Mouse (Mus musculus): ENCODE measurements around the gene Rnf130. TPM values are rescaled to one million over a fixed set of nuclear protein-coding genes. Genes with fewer than 3 reads are reported as not detected.

The Rnf130 gene
- polyA plus RNA-seq, 1 experiment from 2014 or later: 63.6 TPM

GRCm38 (mm10) chr11:50059045-50059444 lies 33.9 kb downstream of the Rnf130 start:
- Histone ChIP-seq H3K27me3 (no peaks in the 10 kb centered on the region), H3K4me1 (replicated peaks) (peaks cover 4% of the 10 kb centered on the region), H3K27ac (no peak overlapping the region), H3K4me3 (no peak overlapping the region), H3K9me3 (no peaks in the 10 kb centered on the region), H3K9ac (no peak overlapping the region), H3K36me3 (peaks cover 15% of the 10 kb centered on the region), H3K4me2 (no peak overlapping the region)
- no peak for ATAC-seq (ENCODE audit: low FRiP score)
- WGBS: 94% methylated on average over 6 of the region's 6 CpGs

GRCm38 (mm10) chr11:50062116-50062515 lies 37.0 kb downstream of the Rnf130 start:
- WGBS: 52% methylated on average over 7 of the region's 7 CpGs
- H3K36me3 ChIP-seq: peaks cover 16% of the 10 kb centered on the region; the same call in 1 of the 2 replicates

DNA sequence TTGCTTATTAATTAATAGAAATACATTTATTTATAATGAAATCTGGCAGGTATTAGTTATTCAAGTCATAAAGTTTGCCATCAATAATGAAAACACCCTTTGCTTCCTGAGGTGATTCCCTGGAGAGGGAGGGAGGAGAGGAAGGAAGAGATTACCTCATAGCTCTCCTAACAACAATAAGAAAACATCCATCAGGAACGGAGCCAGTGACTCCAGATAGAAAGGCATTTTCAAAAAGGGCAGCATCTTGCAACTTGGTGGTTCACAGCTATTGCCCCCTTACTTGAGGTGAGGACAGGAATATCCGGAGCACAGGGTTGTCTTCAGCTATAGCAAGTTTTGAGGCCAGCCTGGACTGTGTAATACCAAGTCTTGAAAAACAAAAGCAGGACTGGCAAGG lies 40.9 kb downstream of the Rnf130 start:
- Histone ChIP-seq H3K9me3 (no peaks in the 10 kb centered on the region), H3K4me2 (no peak overlapping the region), H3K27me3 (no peaks in the 10 kb centered on the region), H3K27ac (no peak overlapping the region), H3K9ac (no peak overlapping the region), H3K4me3 (no peak overlapping the region), H3K36me3 (peaks cover 8% of the 10 kb centered on the region; the same call in 1 of the 2 replicates), H3K4me1 (replicated peaks) (peaks cover 8% of the 10 kb centered on the region)
- 78% methylated on average over 2 of the region's 2 CpGs for WGBS
- no peak for ATAC-seq (ENCODE audit: low FRiP score)

More at GRCm38 (mm10) chr11:50062116-50062515, 37.0 kb downstream of the Rnf130 start:
- no peak overlapping the region for H3K9ac ChIP-seq
- H3K27me3 ChIP-seq: no peaks in the 10 kb centered on the region
- ATAC-seq (ENCODE audit: low FRiP score): no peak
- peak overlapping the region; percentile 44; the same call in 1 of the 2 replicates for H3K27ac ChIP-seq
- no peak overlapping the region for H3K4me3 ChIP-seq
- H3K4me2 ChIP-seq: no peak overlapping the region
- H3K4me1 ChIP-seq (replicated peaks): peaks cover 4% of the 10 kb centered on the region
- H3K9me3 ChIP-seq: no peaks in the 10 kb centered on the region

- H3K4me3 ChIP-seq: no peak overlapping the region
Observed at GRCm38 (mm10) chr11:50073830-50074229, 48.7 kb downstream of the Rnf130 start.

GRCm38 (mm10) chr11:50076756-50077155 lies 51.6 kb downstream of the Rnf130 start:
- no peak overlapping the region for H3K4me3 ChIP-seq
- no peak overlapping the region for H3K27ac ChIP-seq
- 0 out of 2 replicates have a peak, but pooled peaks cover 2% of the 10 kb centered on the region for H3K4me1 ChIP-seq (replicated peaks)
- no peaks in the 10 kb centered on the region for H3K27me3 ChIP-seq
- H3K9ac ChIP-seq: no peak overlapping the region
- H3K9me3 ChIP-seq: no peaks in the 10 kb centered on the region
- peaks cover 4% of the 10 kb centered on the region for H3K36me3 ChIP-seq
- no peak overlapping the region for H3K4me2 ChIP-seq
- ATAC-seq (ENCODE audit: low FRiP score): no peak
- 95% methylated on average over 4 of the region's 4 CpGs for WGBS

More at GRCm38 (mm10) chr11:50073830-50074229, 48.7 kb downstream of the Rnf130 start:
- H3K9ac ChIP-seq: no peak overlapping the region
- no peak overlapping the region for H3K27ac ChIP-seq
- peaks cover 9% of the 10 kb centered on the region for H3K36me3 ChIP-seq
- H3K9me3 ChIP-seq: no peaks in the 10 kb centered on the region
- H3K27me3 ChIP-seq: no peaks in the 10 kb centered on the region
- 0 out of 2 replicates have a peak, but pooled peaks cover 7% of the 10 kb centered on the region for H3K4me1 ChIP-seq (replicated peaks)
- no peak for ATAC-seq (ENCODE audit: low FRiP score)
- no peak overlapping the region for H3K4me2 ChIP-seq
- WGBS: 94% methylated on average over 10 of the region's 10 CpGs

GRCm38 (mm10) chr11:50081365-50082190 lies 56.4 kb downstream of the Rnf130 start:
- WGBS: 96% methylated on average over 5 of the region's 5 CpGs
- Histone ChIP-seq H3K4me1 (replicated peaks) (0 out of 2 replicates have a peak, but pooled peaks cover 6% of the 10 kb centered on the region), H3K27ac (no peak overlapping the region), H3K4me2 (no peak overlapping the region), H3K36me3 (peaks cover 9% of the 10 kb centered on the region), H3K9ac (no peak overlapping the region), H3K27me3 (no peaks in the 10 kb centered on the region), H3K4me3 (no peak overlapping the region), H3K9me3 (no peaks in the 10 kb centered on the region)
- ATAC-seq (ENCODE audit: low FRiP score): no peak

DNA sequence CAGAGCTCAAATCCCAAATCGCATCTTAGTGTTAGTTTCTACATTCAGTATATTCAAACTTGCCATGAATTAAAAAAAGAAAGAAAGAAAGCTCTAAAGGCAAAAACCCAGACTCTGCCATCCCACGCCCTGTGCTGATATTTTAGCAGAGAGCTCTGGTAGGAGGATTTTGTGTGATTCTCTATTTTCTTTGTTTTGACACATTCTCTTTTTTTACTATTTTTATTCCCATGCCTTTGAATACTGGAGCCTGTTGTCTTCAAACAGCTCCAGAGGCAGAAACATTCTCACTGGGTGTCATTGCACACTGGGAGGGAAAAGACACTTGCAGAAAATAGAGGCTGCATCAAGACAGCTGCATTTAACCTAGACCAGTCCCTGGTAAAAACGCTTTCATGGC lies 61.1 kb downstream of the Rnf130 start:
- ATAC-seq (ENCODE audit: low FRiP score): no peak
- Histone ChIP-seq H3K4me1 (replicated peaks) (peaks cover 18% of the 10 kb centered on the region), H3K27me3 (no peaks in the 10 kb centered on the region), H3K36me3 (peaks cover 46% of the 10 kb centered on the region), H3K9ac (no peak overlapping the region), H3K4me2 (no peak overlapping the region), H3K4me3 (no peak overlapping the region), H3K9me3 (no peaks in the 10 kb centered on the region), H3K27ac (0 out of 2 replicates have a peak overlapping the region, but pooled peaks have one; percentile 52)
- WGBS: 96% methylated on average over 3 of the region's 3 CpGs

- peaks cover 22% of the 10 kb centered on the region for H3K4me1 ChIP-seq (replicated peaks)
- no peak for ATAC-seq (ENCODE audit: low FRiP score)
- no peak overlapping the region for H3K4me3 ChIP-seq
- H3K9me3 ChIP-seq: no peaks in the 10 kb centered on the region
- H3K9ac ChIP-seq: no peak overlapping the region
- no peak overlapping the region for H3K4me2 ChIP-seq
- peaks cover 70% of the 10 kb centered on the region for H3K36me3 ChIP-seq
- WGBS: 84% methylated on average over 1 of the region's 1 CpGs
- H3K27me3 ChIP-seq: no peaks in the 10 kb centered on the region
- no peak overlapping the region for H3K27ac ChIP-seq
Observed at GRCm38 (mm10) chr11:50089840-50090239, 64.7 kb downstream of the Rnf130 start.

- peaks cover 77% of the 10 kb centered on the region for H3K36me3 ChIP-seq
- no peak overlapping the region for H3K9ac ChIP-seq
- no peak for ATAC-seq (ENCODE audit: low FRiP score)
- no peak overlapping the region for H3K4me3 ChIP-seq
- peak overlapping the region; percentile 78 for H3K27ac ChIP-seq
- H3K4me2 ChIP-seq: no peak overlapping the region
- H3K9me3 ChIP-seq: no peaks in the 10 kb centered on the region
- H3K27me3 ChIP-seq: no peaks in the 10 kb centered on the region
- H3K4me1 ChIP-seq (replicated peaks): peaks cover 17% of the 10 kb centered on the region
- 32% methylated on average over 5 of the region's 5 CpGs for WGBS
Observed at GRCm38 (mm10) chr11:50090982-50091675, 66.0 kb downstream of the Rnf130 start.

DNA sequence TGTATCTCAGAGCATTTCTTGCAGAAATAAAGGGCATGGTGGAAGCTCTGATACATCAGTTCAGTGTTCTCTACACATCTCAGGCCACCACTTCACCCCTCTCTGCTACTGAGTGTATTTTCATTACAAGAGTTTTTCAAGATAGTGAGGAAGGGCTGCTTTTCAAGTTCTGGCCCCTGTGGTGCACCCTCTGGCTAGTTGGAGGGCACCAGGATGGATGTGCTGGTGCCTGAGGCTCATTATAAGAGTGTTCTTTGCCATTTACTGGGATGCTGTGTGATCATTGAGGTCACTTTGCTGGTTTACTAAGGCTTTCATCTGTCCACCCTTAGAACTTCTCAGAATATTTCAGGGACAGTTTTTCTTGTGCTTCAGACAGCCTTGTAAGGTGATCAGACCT lies 66.5 kb downstream of the Rnf130 start:
- H3K36me3 ChIP-seq: peaks cover 78% of the 10 kb centered on the region
- H3K4me2 ChIP-seq: no peak overlapping the region
- H3K4me3 ChIP-seq: no peak overlapping the region
- peak overlapping the region; percentile 78; the same call in 1 of the 2 replicates for H3K27ac ChIP-seq
- no peak for ATAC-seq (ENCODE audit: low FRiP score)
- H3K9ac ChIP-seq: no peak overlapping the region
- peaks cover 17% of the 10 kb centered on the region for H3K4me1 ChIP-seq (replicated peaks)
- no peaks in the 10 kb centered on the region for H3K9me3 ChIP-seq
- no peaks in the 10 kb centered on the region for H3K27me3 ChIP-seq

GRCm38 (mm10) chr11:50095661-50096060 lies 70.5 kb downstream of the Rnf130 start:
- Histone ChIP-seq H3K4me2 (no peak overlapping the region), H3K4me1 (replicated peaks) (peaks cover 11% of the 10 kb centered on the region), H3K36me3 (peaks cover 73% of the 10 kb centered on the region), H3K4me3 (no peak overlapping the region), H3K9me3 (no peaks in the 10 kb centered on the region), H3K9ac (no peak overlapping the region), H3K27ac (no peak overlapping the region), H3K27me3 (no peaks in the 10 kb centered on the region)
- no peak for ATAC-seq (ENCODE audit: low FRiP score)
- WGBS: 94% methylated on average over 9 of the region's 9 CpGs

DNA sequence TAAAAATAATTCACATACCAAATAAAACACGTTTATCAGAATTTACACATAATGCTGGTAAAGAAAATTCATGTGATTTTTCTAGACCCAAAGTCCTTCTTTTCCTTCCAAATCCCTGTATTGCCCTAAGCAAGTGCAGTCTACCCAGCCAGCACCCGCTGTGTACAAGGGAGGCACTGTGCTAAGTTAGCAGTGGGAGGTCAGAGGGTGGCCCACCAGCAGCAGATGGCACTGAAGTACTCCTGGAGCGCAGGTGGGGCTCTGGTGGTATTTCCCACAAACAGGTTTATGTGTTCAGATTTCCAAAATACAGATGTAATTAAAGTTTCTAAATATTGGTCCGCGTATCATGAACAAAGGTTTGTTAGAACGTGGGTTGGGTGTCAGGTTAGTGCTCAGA lies 71.9 kb downstream of the Rnf130 start:
- no peaks in the 10 kb centered on the region for H3K9me3 ChIP-seq
- no peak overlapping the region for H3K9ac ChIP-seq
- no peak overlapping the region for H3K4me3 ChIP-seq
- no peak overlapping the region for H3K4me2 ChIP-seq
- 93% methylated on average over 6 of the region's 6 CpGs for WGBS
- no peaks in the 10 kb centered on the region for H3K27me3 ChIP-seq
- no peak overlapping the region for H3K27ac ChIP-seq
- peaks cover 65% of the 10 kb centered on the region for H3K36me3 ChIP-seq
- no peak for ATAC-seq (ENCODE audit: low FRiP score)
- no peaks in the 10 kb centered on the region for H3K4me1 ChIP-seq (replicated peaks)

Measured in hindbrain, embryonic 13.5 days (tissue).